Mouse (Mus musculus): ENCODE data around the gene Nmur1.

Nmur1 gene

GRCm38 (mm10) chr1:86415144-86415543, 10.9 kb downstream of the Nmur1 start:
- no peak for ATAC-seq (ENCODE audit: insufficient number of reproducible peaks, low FRiP score, low TSS enrichment)

GRCm38 (mm10) chr1:86414715-86415114, 11.3 kb downstream of the Nmur1 start:
- ATAC-seq (ENCODE audit: insufficient number of reproducible peaks, low FRiP score, low TSS enrichment): no peak

GRCm38 (mm10) chr1:86409476-86409875, 16.6 kb downstream of the Nmur1 start:
- no peak for ATAC-seq (ENCODE audit: insufficient number of reproducible peaks, low FRiP score, low TSS enrichment)

GRCm38 (mm10) chr1:86408515-86408914, 17.5 kb downstream of the Nmur1 start:
- ATAC-seq (ENCODE audit: insufficient number of reproducible peaks, low FRiP score, low TSS enrichment): no peak

GRCm38 (mm10) chr1:86406914-86407313, 19.1 kb downstream of the Nmur1 start:
- no peak for ATAC-seq (ENCODE audit: insufficient number of reproducible peaks, low FRiP score, low TSS enrichment)

GRCm38 (mm10) chr1:86406313-86406712, 19.7 kb downstream of the Nmur1 start:
- no peak for ATAC-seq (ENCODE audit: insufficient number of reproducible peaks, low FRiP score, low TSS enrichment)

- ATAC-seq (ENCODE audit: insufficient number of reproducible peaks, low FRiP score, low TSS enrichment): no peak
Observed at GRCm38 (mm10) chr1:86404834-86405233, 21.2 kb downstream of the Nmur1 start.

- ATAC-seq (ENCODE audit: insufficient number of reproducible peaks, low FRiP score, low TSS enrichment): no peak
Observed at GRCm38 (mm10) chr1:86400096-86400754, 25.8 kb downstream of the Nmur1 start.

- ATAC-seq (ENCODE audit: insufficient number of reproducible peaks, low FRiP score, low TSS enrichment): no peak
Observed at GRCm38 (mm10) chr1:86399322-86399721, 26.7 kb downstream of the Nmur1 start.

- no peak for ATAC-seq (ENCODE audit: insufficient number of reproducible peaks, low FRiP score, low TSS enrichment)
Observed at GRCm38 (mm10) chr1:86398222-86398621, 27.8 kb downstream of the Nmur1 start.

GRCm38 (mm10) chr1:86397621-86398020, 28.4 kb downstream of the Nmur1 start:
- ATAC-seq (ENCODE audit: insufficient number of reproducible peaks, low FRiP score, low TSS enrichment): no peak

- no peak for ATAC-seq (ENCODE audit: insufficient number of reproducible peaks, low FRiP score, low TSS enrichment)
Observed at GRCm38 (mm10) chr1:86395897-86396296, 30.1 kb downstream of the Nmur1 start.

GRCm38 (mm10) chr1:86394246-86394645, 31.8 kb downstream of the Nmur1 start:
- ATAC-seq (ENCODE audit: insufficient number of reproducible peaks, low FRiP score, low TSS enrichment): no peak

GRCm38 (mm10) chr1:86393219-86393618, 32.8 kb downstream of the Nmur1 start:
- ATAC-seq (ENCODE audit: insufficient number of reproducible peaks, low FRiP score, low TSS enrichment): no peak

GRCm38 (mm10) chr1:86391425-86391824, 34.6 kb downstream of the Nmur1 start:
- ATAC-seq (ENCODE audit: insufficient number of reproducible peaks, low FRiP score, low TSS enrichment): 0 out of 2 replicates have a peak, but pooled peaks have one; percentile 15

- ATAC-seq (ENCODE audit: insufficient number of reproducible peaks, low FRiP score, low TSS enrichment): peak; percentile 57; the same call in 1 of the 2 replicates
Observed at GRCm38 (mm10) chr1:86389230-86389629, 36.8 kb downstream of the Nmur1 start.

- peak; percentile 40; the same call in 1 of the 2 replicates for ATAC-seq (ENCODE audit: insufficient number of reproducible peaks, low FRiP score, low TSS enrichment)
Observed at GRCm38 (mm10) chr1:86381027-86381426, 45.0 kb downstream of the Nmur1 start.

- no peak for ATAC-seq (ENCODE audit: insufficient number of reproducible peaks, low FRiP score, low TSS enrichment)
Observed at GRCm38 (mm10) chr1:86379161-86379569, 46.9 kb downstream of the Nmur1 start.

GRCm38 (mm10) chr1:86378662-86379061, 47.4 kb downstream of the Nmur1 start:
- no peak for ATAC-seq (ENCODE audit: insufficient number of reproducible peaks, low FRiP score, low TSS enrichment)

- ATAC-seq (ENCODE audit: insufficient number of reproducible peaks, low FRiP score, low TSS enrichment): no peak
Observed at GRCm38 (mm10) chr1:86376354-86376753, 49.7 kb downstream of the Nmur1 start.

- ATAC-seq (ENCODE audit: insufficient number of reproducible peaks, low FRiP score, low TSS enrichment): no peak
Observed at GRCm38 (mm10) chr1:86371997-86372396, 54.0 kb downstream of the Nmur1 start.

- ATAC-seq (ENCODE audit: insufficient number of reproducible peaks, low FRiP score, low TSS enrichment): no peak
Observed at GRCm38 (mm10) chr1:86368086-86368485, 57.9 kb downstream of the Nmur1 start.
